Mouse (Mus musculus): Measurements from ENCODE around the gene Cnih2. TPM values are rescaled to one million over a fixed set of nuclear protein-coding genes. Genes with fewer than 3 reads are reported as not detected.

Gene Cnih2
- polyA plus RNA-seq, 1 experiment from 2014 or later, result 0.70 TPM

GRCm38 (mm10) chr19:5094746-5095417 is 3.4 kb downstream of the Cnih2 start:
- Histone ChIP-seq H3K9ac (replicated peaks; ENCODE audit: low read depth) (no peak overlapping the region), H3K27me3 (replicated peaks; ENCODE audit: insufficient read depth, low read length) (no peaks in the 10 kb centered on the region), H3K4me3 (ENCODE audit: low read depth, low read length) (no peak overlapping the region), H3K9me3 (ENCODE audit: low read length) (no peaks in the 10 kb centered on the region), H3K4me1 (ENCODE audit: insufficient read depth, low read depth, low read length) (peaks cover 4% of the 10 kb centered on the region; the same call in 1 of the 2 replicates), H3K4me2 (replicated peaks; ENCODE audit: low read depth, low read length) (no peak overlapping the region), H3K36me3 (ENCODE audit: insufficient read depth, low read length) (peaks cover 13% of the 10 kb centered on the region; the same call in 1 of the 2 replicates), H3K27ac (ENCODE audit: low read length) (no peak overlapping the region)
- DNase-seq (ENCODE audit: low spot score) (no peak), ATAC-seq (0 out of 2 replicates have a peak, but pooled peaks have one; percentile 2)
- TF ChIP-seq EP300 (IDR thresholded peaks at IDR 0.05), result no peak
- no peak for TF ChIP-seq CTCF (IDR thresholded peaks at IDR 0.05)
- WGBS, result 40% methylated on average over 11 of the region's 11 CpGs

- H3K4me3 ChIP-seq (ENCODE audit: low read depth, low read length), result no peak overlapping the region
- H3K4me1 ChIP-seq (ENCODE audit: insufficient read depth, low read depth, low read length), result peaks cover 4% of the 10 kb centered on the region
- H3K4me2 ChIP-seq (replicated peaks; ENCODE audit: low read depth, low read length), result no peak overlapping the region
- peak; percentile 93 for DNase-seq (ENCODE audit: low spot score)
- TF ChIP-seq EP300 (IDR thresholded peaks at IDR 0.05) (no peak), CTCF (IDR thresholded peaks at IDR 0.05) (peak; percentile 91)
- no peak overlapping the region for H3K27ac ChIP-seq (ENCODE audit: low read length)
- ATAC-seq, result peak; percentile 79
- WGBS, result under 1% methylated on average over 19 of the region's 21 CpGs
- no peak overlapping the region for H3K9ac ChIP-seq (replicated peaks; ENCODE audit: low read depth)
- peaks cover 16% of the 10 kb centered on the region; the same call in 1 of the 2 replicates for H3K36me3 ChIP-seq (ENCODE audit: insufficient read depth, low read length)
- H3K27me3 ChIP-seq (replicated peaks; ENCODE audit: insufficient read depth, low read length), result no peaks in the 10 kb centered on the region
- H3K9me3 ChIP-seq (ENCODE audit: low read length), result no peaks in the 10 kb centered on the region
These were observed 4.1 kb downstream of the Cnih2 start for GRCm38 (mm10) chr19:5094243-5094632.

GRCm38 (mm10) chr19:5093481-5094242 is 4.7 kb downstream of the Cnih2 start:
- peaks cover 4% of the 10 kb centered on the region for H3K4me1 ChIP-seq (ENCODE audit: insufficient read depth, low read depth, low read length)

GRCm38 (mm10) chr19:5092083-5092482 is 6.2 kb downstream of the Cnih2 start:
- no peak overlapping the region for H3K27ac ChIP-seq (ENCODE audit: low read length)
- H3K36me3 ChIP-seq (ENCODE audit: insufficient read depth, low read length), result peaks cover 16% of the 10 kb centered on the region; the same call in 1 of the 2 replicates
- TF ChIP-seq EP300 (IDR thresholded peaks at IDR 0.05) (no peak), CTCF (IDR thresholded peaks at IDR 0.05) (no peak)
- 89% methylated on average over 10 of the region's 10 CpGs for WGBS
- H3K4me3 ChIP-seq (ENCODE audit: low read depth, low read length), result no peak overlapping the region
- DNase-seq (ENCODE audit: low spot score) (no peak), ATAC-seq (no peak)
- H3K4me1 ChIP-seq (ENCODE audit: insufficient read depth, low read depth, low read length), result no peaks in the 10 kb centered on the region; the same call in 1 of the 2 replicates
- H3K9ac ChIP-seq (replicated peaks; ENCODE audit: low read depth), result no peak overlapping the region
- no peaks in the 10 kb centered on the region for H3K27me3 ChIP-seq (replicated peaks; ENCODE audit: insufficient read depth, low read length)
- no peak overlapping the region for H3K4me2 ChIP-seq (replicated peaks; ENCODE audit: low read depth, low read length)
- H3K9me3 ChIP-seq (ENCODE audit: low read length), result no peaks in the 10 kb centered on the region

More at GRCm38 (mm10) chr19:5093481-5094242, 4.7 kb downstream of the Cnih2 start:
- TF ChIP-seq CTCF (IDR thresholded peaks at IDR 0.05), result no peak
- no peak for TF ChIP-seq EP300 (IDR thresholded peaks at IDR 0.05)
- H3K27ac ChIP-seq (ENCODE audit: low read length), result no peak overlapping the region
- no peak overlapping the region for H3K4me2 ChIP-seq (replicated peaks; ENCODE audit: low read depth, low read length)
- no peak overlapping the region for H3K9ac ChIP-seq (replicated peaks; ENCODE audit: low read depth)
- no peak overlapping the region for H3K4me3 ChIP-seq (ENCODE audit: low read depth, low read length)
- H3K9me3 ChIP-seq (ENCODE audit: low read length), result no peaks in the 10 kb centered on the region
- H3K36me3 ChIP-seq (ENCODE audit: insufficient read depth, low read length), result peaks cover 16% of the 10 kb centered on the region; the same call in 1 of the 2 replicates
- no peak for ATAC-seq
- no peaks in the 10 kb centered on the region for H3K27me3 ChIP-seq (replicated peaks; ENCODE audit: insufficient read depth, low read length)
- DNase-seq (ENCODE audit: low spot score), result no peak
- 67% methylated on average over 12 of the region's 12 CpGs for WGBS

GRCm38 (mm10) chr19:5089324-5089723 is 9.0 kb downstream of the Cnih2 start:
- Histone ChIP-seq H3K9me3 (ENCODE audit: low read length) (no peaks in the 10 kb centered on the region), H3K9ac (replicated peaks; ENCODE audit: low read depth) (no peak overlapping the region), H3K36me3 (ENCODE audit: insufficient read depth, low read length) (peaks cover 16% of the 10 kb centered on the region; the same call in 1 of the 2 replicates), H3K27me3 (replicated peaks; ENCODE audit: insufficient read depth, low read length) (peaks cover 19% of the 10 kb centered on the region), H3K27ac (ENCODE audit: low read length) (no peak overlapping the region), H3K4me3 (ENCODE audit: low read depth, low read length) (peak overlapping the region; percentile 73; the same call in 1 of the 2 replicates), H3K4me2 (replicated peaks; ENCODE audit: low read depth, low read length) (peak overlapping the region; percentile 93; the same call in 1 of the 2 replicates), H3K4me1 (ENCODE audit: insufficient read depth, low read depth, low read length) (no peaks in the 10 kb centered on the region; the same call in 1 of the 2 replicates)
- WGBS, result 91% methylated on average over 4 of the region's 4 CpGs
- ATAC-seq (no peak), DNase-seq (ENCODE audit: low spot score) (no peak)
- no peak for TF ChIP-seq EP300 (IDR thresholded peaks at IDR 0.05)
- TF ChIP-seq CTCF (IDR thresholded peaks at IDR 0.05), result no peak
